In genomic region chr10:123255674-123256348, GRCm38 (mm10) we compare ENCODE assay signal across 15 mouse cellular contexts. TPM values are rescaled to one million over a fixed set of nuclear protein-coding genes. Genes with fewer than 3 reads are reported as not detected.
DNase-seq lines count a peak whose midpoint lies in the region; ATAC-seq and TF ChIP-seq lines count a peak whose summit lies in the region.
"Had no signal": no experiment of that assay in that cellular context is flagged by ENCODE, and none has a peak within 500 bp of the region (broad histone marks: within the 10 kb centered on the region; RNA-seq: fewer than 3 reads in every experiment).

No protein-coding gene starts in this region.

- no peak overlapping the region for H3K4me3 ChIP-seq in layer of hippocampus, adult 2 months
- H3K4me3 ChIP-seq in CH12.LX (replicated peaks in 1 of 3; ENCODE audit: low read depth in 2 of 3, low read length in 2 of 3, poor library complexity in 1 of 3), result no peak overlapping the region
- H3K4me3 ChIP-seq: limb, embryonic 13.5 days; lung, embryonic 15.5 days; midbrain, embryonic 12.5 days had no signal

- no peak overlapping the region for H3K9ac ChIP-seq in CH12.LX (ENCODE audit: insufficient read depth, low read depth)
- H3K9ac ChIP-seq: limb, embryonic 13.5 days; lung, embryonic 15.5 days; midbrain, embryonic 12.5 days had no signal

- CTCF ChIA-PET in Patski (lab: Charles Lee), result no interaction called here

- no peaks in the 10 kb centered on the region for H3K79me2 ChIP-seq in CH12.LX (replicated peaks; ENCODE audit: control insufficient read depth, extremely low read depth, insufficient read depth, poor library complexity, severe bottlenecking)

- dilution Hi-C loops in CH12.LX (cut with MboI; ENCODE audit: extremely low pct_ligation_motif_present, extremely low pct_unique_long_range_greater_than_20kb, low sequenced_read_pairs), result no loop called here

- no peaks in the 10 kb centered on the region for H3K4me1 ChIP-seq in CH12.LX (ENCODE audit: control insufficient read depth in 1 of 2, insufficient read depth in 2 of 2)
- H3K4me1 ChIP-seq: limb, embryonic 13.5 days; lung, embryonic 15.5 days; midbrain, embryonic 12.5 days had no signal

- no peaks in the 10 kb centered on the region for H3K36me3 ChIP-seq in CH12.LX (replicated peaks in 1 of 2; ENCODE audit: control insufficient read depth in 1 of 2, insufficient read depth in 1 of 2, low read length in 1 of 2)
- H3K36me3 ChIP-seq: G1E; limb, embryonic 13.5 days; lung, embryonic 15.5 days; midbrain, embryonic 12.5 days had no signal

- H3K9me3 ChIP-seq in CH12.LX (replicated peaks; ENCODE audit: low read length), result no peaks in the 10 kb centered on the region
- H3K9me3 ChIP-seq: limb, embryonic 13.5 days; lung, embryonic 15.5 days; midbrain, embryonic 12.5 days had no signal

- POLR2A ChIA-PET in Patski (lab: Charles Lee), result no interaction called here

- no peak for TF ChIP-seq POLR2A in CH12.LX (IDR thresholded peaks at IDR 0.05; ENCODE audit: low read depth, low read length)

- DNase-seq in layer of hippocampus, adult 2 months (ENCODE audit: low spot score in 2 of 2), result no peak
- no peak for DNase-seq in layer of hippocampus, adult 11-12 months (ENCODE audit: low spot score)
- peak; percentile 49 for DNase-seq in CH12.LX (ENCODE audit: extremely low read depth)
- DNase-seq in Patski (ENCODE audit: low read depth, low spot score), result no peak
- DNase-seq in urinary bladder, adult 18-20 months (ENCODE audit: low spot score in 2 of 2), result no peak
- DNase-seq in spleen, postnatal 36 days (ENCODE audit: low spot score in 2 of 2), result no peak
- no peak for DNase-seq in cerebellum, postnatal 14 days
- DNase-seq: kidney, postnatal 10 days; spleen, adult 18-20 months had no signal

- H3K27ac ChIP-seq in layer of hippocampus, adult 2 months, result no peak overlapping the region
- H3K27ac ChIP-seq in CH12.LX (ENCODE audit: insufficient read depth, low read depth), result no peak overlapping the region
- H3K27ac ChIP-seq: limb, embryonic 13.5 days; lung, embryonic 15.5 days; midbrain, embryonic 12.5 days had no signal

- no peak for ATAC-seq in Patski
- ATAC-seq in granulocyte monocyte progenitor cell, adult 5-6 weeks (replicated peaks; ENCODE audit: poor library complexity, severe bottlenecking), result peak; percentile 58; the same call in 1 of the 2 replicates
- ATAC-seq: hindbrain, embryonic 16.5 days had no signal

- TF ChIP-seq EP300 in CH12.LX (IDR thresholded peaks at IDR 0.05; ENCODE audit: low read length), result no peak

- TF ChIP-seq CTCF in layer of hippocampus, adult 2 months (conservative IDR thresholded peaks at IDR 0.05), result peak; percentile 40
- TF ChIP-seq CTCF in CH12.LX (conservative IDR thresholded peaks at IDR 0.05 in 1 of 2, IDR thresholded peaks at IDR 0.05 in 1 of 2; ENCODE audit: low read depth in 2 of 2, low read length in 2 of 2), result peak in 1 of 2 experiments; percentile 47; a peak in 3 of 4 replicates
- TF ChIP-seq CTCF in Patski (IDR thresholded peaks at IDR 0.05), result peak; percentile 51

- peak; percentile 43 for TF ChIP-seq RAD21 in CH12.LX (IDR thresholded peaks at IDR 0.05; ENCODE audit: low read depth, low read length)

- H3K27me3 ChIP-seq in CH12.LX (replicated peaks) (peaks cover 3% of the 10 kb centered on the region), Patski (peaks cover 4% of the 10 kb centered on the region)
- H3K27me3 ChIP-seq: midbrain, embryonic 12.5 days had no signal

- in situ Hi-C loops in CH12.LX (cut with MboI; ENCODE audit: low pct_ligation_motif_present, low pct_unique_long_range_greater_than_20kb, low sequenced_read_pairs), result no loop called here
- in situ Hi-C loops in Patski (cut with MboI; ENCODE audit: low pct_unique_long_range_greater_than_20kb), result no loop called here

- no peak overlapping the region for H3K4me2 ChIP-seq in CH12.LX (ENCODE audit: insufficient read depth, low read depth, poor library complexity, severe bottlenecking)
- H3K4me2 ChIP-seq: limb, embryonic 13.5 days; lung, embryonic 15.5 days; midbrain, embryonic 12.5 days had no signal

TF ChIP-seq in CH12.LX, 34 proteins besides CTCF, POLR2A, EP300 and RAD21:
- TF ChIP-seq MAX (IDR thresholded peaks at IDR 0.05; ENCODE audit: low read length) (no peak), SMC3 (IDR thresholded peaks at IDR 0.05; ENCODE audit: low read depth, low read length) (0 out of 2 replicates have a peak, but pooled peaks have one; percentile 12)

RNA-seq across cellular contexts. Expression of gene Fam19a2, which starts 8.0 kb away (rescaled TPM):
- total RNA-seq in layer of hippocampus, adult 2 months (2021), result 10 to 100 TPM; 49.3 to 51.7 TPM
- not detected in 2 replicates for total RNA-seq in CH12.LX (2012; rRNA removed)
- not detected in 2 replicates for total RNA-seq in CH12.LX (2014; rRNA removed)
- not detected in 2 replicates for polyA plus RNA-seq in CH12.LX (2012; ENCODE audit: insufficient read length, low read depth)
- 0.36 TPM for polyA plus RNA-seq in Patski (2021)
- total RNA-seq in granulocyte monocyte progenitor cell, adult 5-6 weeks (2014; fragmentation: Nextera tagmentation), result not detected in 2 replicates
- not detected in 2 replicates for total RNA-seq in granulocyte monocyte progenitor cell, adult 5-6 weeks (2017)
- polyA plus RNA-seq: G1E had no signal

RNA-seq across cellular contexts. Expression of gene Usp15, which starts 59.0 kb away (rescaled TPM):
- total RNA-seq in layer of hippocampus, adult 2 months (2021), result 100 to 1,000 TPM in 1 of 2 experiments, 10 to 100 TPM in 1; 94.4 to 105 TPM
- total RNA-seq in CH12.LX (2012; rRNA removed), result 65.4 and 83.5 TPM in 2 replicates
- 124 and 146 TPM in 2 replicates for total RNA-seq in CH12.LX (2014; rRNA removed)
- 113 and 117 TPM in 2 replicates for polyA plus RNA-seq in CH12.LX (2012; ENCODE audit: insufficient read length, low read depth)
- 52.7 TPM for polyA plus RNA-seq in Patski (2021)
- 87.2 and 118 TPM in 2 replicates for total RNA-seq in granulocyte monocyte progenitor cell, adult 5-6 weeks (2014; fragmentation: Nextera tagmentation)
- total RNA-seq in granulocyte monocyte progenitor cell, adult 5-6 weeks (2017), result 163 and 194 TPM in 2 replicates

Comparison
In these comparisons a context has a peak if more than half of its experiments do, and no peak if none do; other contexts are left out.
1. RNA of gene Fam19a2, which starts 8.0 kb away (total RNA-seq): 49.3 to 51.7 TPM in layer of hippocampus, adult 2 months; not detected in CH12.LX and not detected in granulocyte monocyte progenitor cell, adult 5-6 weeks; every median in the first group is over 10 times any median in the second.